Mouse (Mus musculus) midbrain, embryonic 11.5 days (tissue): Measurements from ENCODE around the gene Eif2b5. TPM values are rescaled to one million over a fixed set of nuclear protein-coding genes. Genes with fewer than 3 reads are reported as not detected.

ENCODE experiments used
- ATAC-seq: fragments of 200-750 bp; cut with Nextera tagmentation; 2 replicates; pipeline ENCODE4 v1.8.0; 2017; ENCODE audit warnings: moderate TSS enrichment, moderate library complexity; ENCODE audit not compliant: low FRiP score
- DNase-seq: peaks from one replicate; pipeline ENCODE4 v3.0.0; 2015; ENCODE audit warnings: low spot score; ENCODE audit errors: missing footprints
- H3K27ac ChIP-seq: fragments of 300-500 bp; sonication (generic); 2 replicates; pipeline ENCODE4 v1.5.1; 2014; ENCODE audit warnings: low read depth, low read length
- H3K27me3 ChIP-seq: fragments of 300-500 bp; sonication (generic); 2 replicates; pipeline ENCODE4 v1.6.1; 2014; ENCODE audit warnings: mild to moderate bottlenecking, low read length, moderate library complexity, mixed read lengths; ENCODE audit not compliant: control insufficient read depth, insufficient read depth
- H3K36me3 ChIP-seq: fragments of 300-500 bp; sonication (generic); 2 replicates; pipeline ENCODE4 v1.6.1; 2014; ENCODE audit warnings: mild to moderate bottlenecking, low read length, moderate library complexity, mixed read lengths; ENCODE audit not compliant: control insufficient read depth, insufficient read depth
- H3K4me1 ChIP-seq: fragments of 300-500 bp; sonication (generic); 2 replicates; pipeline ENCODE4 v1.6.1; 2014; ENCODE audit warnings: low read length; ENCODE audit not compliant: control insufficient read depth, insufficient read depth
- H3K4me2 ChIP-seq: fragments of 300-500 bp; sonication (generic); 2 replicates; pipeline ENCODE4 v1.6.1; 2014; ENCODE audit warnings: mild to moderate bottlenecking, moderate library complexity
- H3K4me3 ChIP-seq: fragments of 300-500 bp; sonication (generic); 2 replicates; pipeline ENCODE4 v1.5.1; 2014; ENCODE audit warnings: low read depth, low read length
- H3K9ac ChIP-seq: fragments of 300-500 bp; sonication (generic); 2 replicates; pipeline ENCODE4 v1.6.1; 2014; ENCODE audit warnings: low read length
- H3K9me3 ChIP-seq: fragments of 300-500 bp; sonication (generic); 2 replicates; pipeline ENCODE4 v1.6.1; 2016; ENCODE audit warnings: low read length; ENCODE audit not compliant: control insufficient read depth
- WGBS: fragments of 180-500 bp; shearing (Covaris S2); extraction: QIAGEN DNeasy Blood & Tissue Kit; methylation state at CpG from one replicate; pipeline ENCODE4 v1.1.7; 2014; 5-methylcytosine and 5-hydroxymethylcytosine counted together
- polyA plus RNA-seq: library from polyadenylated mRNA; unstranded; fragments of >200 nt; fragmentation: Nextera tagmentation; extraction: Ambion mirVana; gene quantifications from 2 replicates; pipeline ENCODE4 v1.2.1, GENCODE M21; 2014

Gene Eif2b5
- polyA plus RNA-seq, 1 experiment from 2014 or later = 141 TPM

DNA sequence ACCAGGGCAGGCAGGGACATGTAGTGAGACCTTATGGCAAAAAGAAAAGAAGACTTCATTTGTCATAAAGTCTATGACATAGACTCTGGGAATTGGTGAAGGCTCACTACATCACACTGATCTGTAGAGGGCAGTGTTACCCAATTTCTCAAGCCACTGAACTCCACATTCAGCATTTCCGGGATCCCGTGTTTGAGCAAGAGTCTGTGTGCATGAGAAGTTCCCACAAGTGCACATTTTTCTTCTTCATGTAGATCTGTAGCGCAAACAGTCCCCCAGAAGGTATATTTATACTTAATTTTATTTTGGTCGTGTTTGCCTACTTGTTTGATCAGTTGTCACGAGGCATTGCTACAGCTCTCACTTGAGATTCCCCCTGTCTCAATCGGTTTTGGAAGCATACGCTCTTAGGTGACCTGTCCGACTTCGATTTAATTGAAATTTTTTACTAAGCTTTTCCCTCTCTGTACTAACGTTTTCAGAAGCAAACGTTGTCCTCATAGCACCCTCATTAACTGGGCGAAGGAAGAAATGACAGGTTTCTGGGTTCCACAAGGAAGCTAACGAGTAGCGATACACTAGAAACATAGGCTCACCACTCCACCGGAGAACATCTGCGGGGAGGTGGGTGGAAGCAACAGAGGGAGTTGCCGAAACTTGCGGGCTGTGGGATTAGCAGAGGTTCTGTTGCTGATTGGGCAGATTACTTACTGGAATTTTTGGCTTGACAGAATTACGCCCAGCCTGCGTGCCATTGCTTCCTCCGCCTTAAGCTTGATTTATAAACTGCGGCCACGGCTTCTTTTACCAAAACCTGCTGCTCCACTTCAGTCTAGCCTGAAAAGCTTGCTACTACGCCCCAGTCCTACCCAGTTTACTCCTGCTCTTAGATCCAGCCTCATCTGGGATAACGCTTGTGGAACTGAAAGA is 1.7 kb upstream of the Eif2b5 start:
- peak; percentile 93 for DNase-seq
- Histone ChIP-seq H3K36me3 (peaks cover 5% of the 10 kb centered on the region), H3K9me3 (no peaks in the 10 kb centered on the region), H3K4me3 (peak overlapping the region; percentile 23), H3K4me1 (peaks cover 9% of the 10 kb centered on the region), H3K4me2 (peak overlapping the region; percentile 47), H3K27ac (no peak overlapping the region), H3K9ac (no peak overlapping the region), H3K27me3 (peaks cover 7% of the 10 kb centered on the region; the same call in 1 of the 2 replicates)
- peak; percentile 23; the same call in 1 of the 2 replicates for ATAC-seq
- 23% methylated on average over 25 of the region's 25 CpGs for WGBS

DNA sequence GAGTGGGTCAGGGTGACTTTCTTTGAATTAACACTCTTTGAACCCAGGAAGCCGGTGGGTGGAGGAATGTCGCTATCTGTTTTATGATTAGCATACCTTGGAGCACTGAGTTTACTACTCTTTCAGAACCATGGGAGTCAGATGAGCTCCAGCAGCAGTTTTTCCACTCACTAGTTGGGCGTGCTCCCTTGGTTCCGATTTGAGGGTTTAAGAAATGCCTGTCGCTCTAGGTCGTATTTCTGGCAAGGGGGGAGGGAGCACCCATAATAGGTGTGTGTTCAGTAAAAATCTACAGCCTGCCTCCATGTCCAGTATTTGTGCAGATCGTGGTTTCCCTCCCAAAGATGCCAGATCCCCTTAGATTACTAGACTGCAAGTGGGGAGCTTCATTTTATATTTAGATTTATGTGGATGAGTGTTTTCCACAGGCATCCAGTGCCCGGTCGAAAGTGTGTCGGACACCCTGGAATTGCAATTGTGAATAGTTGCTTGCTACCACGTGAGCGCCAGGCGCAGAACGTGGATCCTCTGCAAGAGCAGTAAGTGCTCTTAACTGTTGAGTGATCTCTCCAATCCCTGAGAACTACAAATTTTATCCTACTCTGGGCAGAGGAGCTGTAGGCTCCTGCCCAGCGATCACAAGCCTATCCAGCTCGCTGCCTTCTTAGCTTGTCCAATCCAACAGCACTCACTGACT is 489 bp upstream of the Eif2b5 start:
- 12% methylated on average over 16 of the region's 16 CpGs for WGBS
- peak overlapping the region; percentile 92 for H3K9ac ChIP-seq

GRCm38 (mm10) chr16:20506000-20506399 is 7.4 kb downstream of the Eif2b5 start:
- no peak for DNase-seq
- H3K36me3 ChIP-seq = peaks cover 70% of the 10 kb centered on the region
- 91% methylated on average over 8 of the region's 8 CpGs for WGBS

More for the DNA sequence above, 489 bp upstream of the Eif2b5 start:
- Histone ChIP-seq H3K27ac (no peak overlapping the region), H3K4me1 (peaks cover 9% of the 10 kb centered on the region), H3K4me3 (peak overlapping the region; percentile 89), H3K4me2 (peak overlapping the region; percentile 67), H3K36me3 (peaks cover 13% of the 10 kb centered on the region), H3K27me3 (peaks cover 7% of the 10 kb centered on the region; the same call in 1 of the 2 replicates), H3K9me3 (no peaks in the 10 kb centered on the region)
- DNase-seq (peak; percentile 88), ATAC-seq (no peak)

GRCm38 (mm10) chr16:20509349-20509748 is 10.7 kb downstream of the Eif2b5 start:
- no peaks in the 10 kb centered on the region for H3K9me3 ChIP-seq
- DNase-seq (peak; percentile 86), ATAC-seq (no peak)
- 78% methylated on average over 3 of the region's 3 CpGs for WGBS
- no peak overlapping the region for H3K27ac ChIP-seq
- H3K4me3 ChIP-seq = no peak overlapping the region
- H3K9ac ChIP-seq = no peak overlapping the region
- no peaks in the 10 kb centered on the region for H3K27me3 ChIP-seq
- no peak overlapping the region for H3K4me2 ChIP-seq
- peaks cover 52% of the 10 kb centered on the region for H3K36me3 ChIP-seq
- no peaks in the 10 kb centered on the region for H3K4me1 ChIP-seq

More at GRCm38 (mm10) chr16:20506000-20506399, 7.4 kb downstream of the Eif2b5 start:
- Histone ChIP-seq H3K9me3 (no peaks in the 10 kb centered on the region), H3K4me3 (no peak overlapping the region), H3K4me2 (no peak overlapping the region), H3K9ac (no peak overlapping the region), H3K27me3 (no peaks in the 10 kb centered on the region), H3K27ac (no peak overlapping the region), H3K4me1 (no peaks in the 10 kb centered on the region)
- ATAC-seq = no peak

DNA sequence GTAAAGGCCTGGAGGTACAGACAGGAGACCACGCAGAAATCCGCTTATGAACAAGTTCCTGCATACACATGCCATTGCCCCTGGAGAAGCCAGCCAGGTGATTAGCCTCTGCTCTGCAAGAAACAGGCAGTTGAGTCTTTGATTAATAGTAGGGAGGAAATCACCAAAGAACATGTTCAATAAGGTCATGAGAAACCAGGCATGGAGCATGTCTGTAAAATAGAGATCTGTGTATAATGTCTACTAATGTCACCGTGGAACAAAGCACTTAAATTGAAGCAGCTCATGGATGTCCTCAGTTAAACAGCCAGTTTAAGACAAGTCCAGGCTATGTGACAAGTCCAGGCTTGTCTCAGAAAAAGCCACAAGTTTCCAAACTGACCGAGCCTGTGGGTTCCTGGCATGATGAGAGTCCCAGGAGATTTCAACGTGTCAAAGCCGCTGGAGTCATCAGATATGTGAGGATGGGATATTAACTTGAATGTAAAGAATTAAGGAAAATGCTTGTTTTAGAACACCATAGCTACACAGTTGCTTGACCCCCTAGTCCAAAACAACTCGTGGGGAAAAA is 12.7 kb downstream of the Eif2b5 start:
- Histone ChIP-seq H3K27ac (no peak overlapping the region), H3K9me3 (no peaks in the 10 kb centered on the region), H3K4me3 (no peak overlapping the region), H3K4me1 (0 out of 2 replicates have a peak, but pooled peaks cover under 1% of the 10 kb centered on the region), H3K4me2 (no peak overlapping the region), H3K9ac (no peak overlapping the region), H3K27me3 (no peaks in the 10 kb centered on the region), H3K36me3 (peaks cover 34% of the 10 kb centered on the region)
- ATAC-seq (no peak), DNase-seq (no peak)
- WGBS = 94% methylated on average over 7 of the region's 7 CpGs

DNA sequence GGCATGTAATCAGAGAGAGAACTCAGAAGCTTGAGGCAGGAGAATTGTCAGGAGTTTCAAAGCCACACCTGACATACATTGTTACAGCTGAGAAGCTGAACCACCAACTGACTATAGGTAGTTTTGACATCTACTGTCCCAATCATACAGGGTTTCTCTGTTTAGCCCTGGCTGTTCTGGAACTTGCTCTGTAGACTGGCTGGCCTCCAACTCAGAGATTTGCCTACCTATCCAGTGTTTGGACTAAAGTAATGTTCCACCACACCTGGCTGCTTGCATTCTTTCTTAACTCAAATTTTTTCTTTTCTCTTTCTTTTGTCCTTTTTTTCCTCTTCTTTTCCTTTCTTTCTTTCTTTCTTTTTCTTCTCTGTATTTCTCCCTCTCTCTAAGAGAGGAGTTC is 17.4 kb downstream of the Eif2b5 start:
- Histone ChIP-seq H3K9me3 (no peaks in the 10 kb centered on the region), H3K27me3 (no peaks in the 10 kb centered on the region), H3K4me1 (peaks cover 18% of the 10 kb centered on the region), H3K9ac (peak overlapping the region; percentile 99; the same call in 1 of the 2 replicates), H3K4me2 (peak overlapping the region; percentile 81), H3K27ac (no peak overlapping the region), H3K36me3 (peaks cover 3% of the 10 kb centered on the region; the same call in 1 of the 2 replicates), H3K4me3 (peak overlapping the region; percentile 97; the same call in 1 of the 2 replicates)
- ATAC-seq = no peak
- no peak for DNase-seq

DNA sequence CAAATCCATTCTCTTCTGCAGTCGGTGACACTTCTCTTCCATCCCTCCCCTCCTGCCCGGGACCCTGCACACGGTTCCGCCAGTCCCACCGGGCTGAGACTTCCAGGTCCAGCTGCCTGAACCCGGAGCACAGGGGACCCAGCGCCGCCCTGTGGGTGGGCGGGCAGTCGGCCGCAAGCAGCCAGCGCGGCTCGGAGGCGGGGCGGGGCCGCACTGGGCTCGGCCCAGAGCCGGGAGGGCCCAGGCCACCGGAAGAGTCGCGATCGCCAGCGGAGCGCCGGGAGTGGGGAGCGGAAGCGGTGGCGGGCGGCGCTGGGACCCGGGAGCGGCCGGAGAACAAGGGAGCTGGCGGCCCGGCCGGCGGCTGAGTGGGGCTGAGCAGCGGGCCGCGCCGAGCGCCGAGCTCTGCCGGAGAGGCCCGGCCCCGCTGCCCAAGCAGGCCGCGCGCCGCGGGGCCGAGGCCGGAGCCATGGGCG is 18.1 kb downstream of the Eif2b5 start, which contains the start of gene Dvl3:
Dvl3 (plus strand) TSS at position 257 of the 476 bp plus-strand sequence.
- peak within 1 kb of the TSS; percentile 97 for H3K4me3 ChIP-seq
- H3K4me1 ChIP-seq = peaks cover 18% of the 10 kb centered on the region
- H3K27ac ChIP-seq = peak within 1 kb of the TSS; percentile 85
- H3K27me3 ChIP-seq = no peaks in the 10 kb centered on the region
- WGBS = under 1% methylated on average over 48 of the region's 55 CpGs
- peak within 1 kb of the TSS; percentile 99 for H3K9ac ChIP-seq
- H3K4me2 ChIP-seq = peak within 1 kb of the TSS; percentile 81
- H3K36me3 ChIP-seq = no peaks in the 10 kb centered on the region
- ATAC-seq = peak; percentile 96
- no peaks in the 10 kb centered on the region for H3K9me3 ChIP-seq
- DNase-seq = peak; percentile 98

DNA sequence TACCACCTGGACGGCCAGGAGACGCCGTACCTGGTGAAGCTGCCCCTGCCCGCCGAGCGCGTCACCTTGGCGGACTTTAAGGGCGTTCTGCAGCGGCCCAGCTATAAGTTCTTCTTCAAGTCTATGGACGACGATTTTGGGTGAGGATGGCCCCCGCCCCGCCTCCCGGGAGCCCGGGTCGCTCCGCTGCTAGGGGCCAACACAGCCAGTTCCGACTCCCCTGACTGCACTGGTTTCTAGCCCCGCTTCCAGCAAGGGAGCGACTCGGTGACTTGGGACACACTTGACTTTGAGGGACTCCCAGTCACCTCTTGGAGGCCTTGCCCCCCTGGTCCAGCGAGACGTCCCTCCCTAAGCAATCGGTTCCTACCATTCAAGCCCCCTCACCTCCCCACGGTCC is 18.6 kb downstream of the Eif2b5 start:
- no peak; the same call in 1 of the 2 replicates for ATAC-seq
- no peaks in the 10 kb centered on the region for H3K36me3 ChIP-seq
- H3K4me1 ChIP-seq = peaks cover 18% of the 10 kb centered on the region
- peak overlapping the region; percentile 97 for H3K4me3 ChIP-seq
- no peaks in the 10 kb centered on the region for H3K27me3 ChIP-seq
- peak overlapping the region; percentile 99 for H3K9ac ChIP-seq
- peak overlapping the region; percentile 85 for H3K27ac ChIP-seq
- H3K9me3 ChIP-seq = no peaks in the 10 kb centered on the region
- peak; percentile 94 for DNase-seq
- H3K4me2 ChIP-seq = peak overlapping the region; percentile 81
- under 1% methylated on average over 26 of the region's 26 CpGs for WGBS
